Mouse (Mus musculus): ENCODE data around the gene Olfr516. TPM values are rescaled to one million over a fixed set of nuclear protein-coding genes. Genes with fewer than 3 reads are reported as not detected.
"Not testable (repeated sequence)": the region's sequence is repeated elsewhere in the genome, so short reads cannot be mapped to it uniquely, and the experiment has no call there.

Gene Olfr516
- polyA plus RNA-seq (2012; fragmentation: generic; extraction: Trizol), result not detected
- long read RNA-seq, experiment 1, result 0 reads
- long read RNA-seq, experiment 2, result 0 reads

GRCm38 (mm10) chr7:108850429-108850828 is at the start of gene Olfr516:
Olfr516 (minus strand) TSS chr7:108850529.
- Histone ChIP-seq H3K36me3 (ENCODE audit: control insufficient read depth, insufficient read depth) (no peaks in the 10 kb centered on the region), H3K4me3 (ENCODE audit: insufficient read depth, poor library complexity, severe bottlenecking) (no peak within 1 kb of the TSS), H3ac (ENCODE audit: control insufficient read depth, insufficient read length, low read depth) (no peak within 1 kb of the TSS), H3K79me2 (ENCODE audit: control insufficient read depth, insufficient read depth) (no peaks in the 10 kb centered on the region), H3K27me3 (ENCODE audit: control insufficient read depth, insufficient read depth, insufficient read length) (no peaks in the 10 kb centered on the region), H3K79me3 (ENCODE audit: low read depth) (no peaks in the 10 kb centered on the region)
- TF ChIP-seq MAX (IDR thresholded peaks at IDR 0.05) (no peak), FOSL1 (IDR thresholded peaks at IDR 0.05; ENCODE audit: insufficient read depth, low read length, poor library complexity, severe bottlenecking) (no peak), CTCF (IDR thresholded peaks at IDR 0.05; ENCODE audit: control insufficient read depth, insufficient read depth, insufficient read length) (no peak)

GRCm38 (mm10) chr7:108894320-108894719 is 44.0 kb upstream of the Olfr516 start, which contains the start of gene Olfr519:
Olfr519 (minus strand) TSS chr7:108894420.
- Histone ChIP-seq H3K36me3 (ENCODE audit: control insufficient read depth, insufficient read depth) (no peaks in the 10 kb centered on the region), H3K4me3 (ENCODE audit: insufficient read depth, poor library complexity, severe bottlenecking) (no peak within 1 kb of the TSS), H3ac (ENCODE audit: control insufficient read depth, insufficient read length, low read depth) (no peak within 1 kb of the TSS), H3K27me3 (ENCODE audit: control insufficient read depth, insufficient read depth, insufficient read length) (no peaks in the 10 kb centered on the region), H3K79me3 (ENCODE audit: low read depth) (no peaks in the 10 kb centered on the region), H3K79me2 (ENCODE audit: control insufficient read depth, insufficient read depth) (no peaks in the 10 kb centered on the region)
- no peak for TF ChIP-seq MYOG (IDR thresholded peaks at IDR 0.05; ENCODE audit: control insufficient read depth, extremely low read depth, insufficient read length)
- TF ChIP-seq CTCF (IDR thresholded peaks at IDR 0.05; ENCODE audit: control insufficient read depth, insufficient read depth, insufficient read length), result no peak
- no peak for TF ChIP-seq MYOD1 (IDR thresholded peaks at IDR 0.05; ENCODE audit: control insufficient read depth, insufficient read length, low read depth)
- TF ChIP-seq USF1 (IDR thresholded peaks at IDR 0.05; ENCODE audit: low read depth), result no peak
- no peak for TF ChIP-seq CEBPB (IDR thresholded peaks at IDR 0.05; ENCODE audit: low read depth)
- no peak for TF ChIP-seq MAX (IDR thresholded peaks at IDR 0.05)
- TF ChIP-seq FOSL1 (IDR thresholded peaks at IDR 0.05; ENCODE audit: insufficient read depth, low read length, poor library complexity, severe bottlenecking), result no peak

DNA sequence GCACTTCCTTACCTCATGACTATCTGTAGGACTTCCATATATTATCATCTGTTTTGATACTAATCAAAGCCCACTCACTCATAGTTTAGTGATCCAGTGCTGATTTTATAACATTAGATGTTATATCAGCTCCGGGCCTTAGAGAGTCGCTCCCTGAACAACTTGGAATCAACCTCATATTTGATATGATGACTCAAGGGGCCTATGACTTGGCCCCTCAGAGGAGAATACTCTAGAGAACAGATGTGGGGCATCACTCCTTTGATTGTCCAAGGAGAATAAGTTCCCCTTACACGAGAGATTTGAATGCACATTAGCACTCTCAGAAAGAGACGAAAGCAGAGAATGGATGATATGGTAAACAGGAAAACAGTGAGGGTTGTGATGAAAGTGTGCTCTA is 34.6 kb upstream of the Olfr516 start, which contains the start of gene Olfr518:
Gene Olfr518, minus strand, starts transcription at position 101 of the 400 bp plus-strand sequence.
- TF ChIP-seq CTCF (IDR thresholded peaks at IDR 0.05; ENCODE audit: control insufficient read depth, insufficient read depth, insufficient read length) (no peak), FOSL1 (IDR thresholded peaks at IDR 0.05; ENCODE audit: insufficient read depth, low read length, poor library complexity, severe bottlenecking) (no peak), MAX (IDR thresholded peaks at IDR 0.05) (no peak), MYOG (IDR thresholded peaks at IDR 0.05; ENCODE audit: control insufficient read depth, extremely low read depth, insufficient read length) (no peak), CEBPB (IDR thresholded peaks at IDR 0.05; ENCODE audit: low read depth) (no peak), USF1 (IDR thresholded peaks at IDR 0.05; ENCODE audit: low read depth) (no peak), MYOD1 (IDR thresholded peaks at IDR 0.05; ENCODE audit: control insufficient read depth, insufficient read length, low read depth) (no peak)
- Histone ChIP-seq H3K79me2 (ENCODE audit: control insufficient read depth, insufficient read depth) (no peaks in the 10 kb centered on the region), H3K36me3 (ENCODE audit: control insufficient read depth, insufficient read depth) (no peaks in the 10 kb centered on the region), H3K79me3 (ENCODE audit: low read depth) (no peaks in the 10 kb centered on the region), H3K27me3 (ENCODE audit: control insufficient read depth, insufficient read depth, insufficient read length) (no peaks in the 10 kb centered on the region), H3K4me3 (ENCODE audit: insufficient read depth, poor library complexity, severe bottlenecking) (no peak within 1 kb of the TSS), H3ac (ENCODE audit: control insufficient read depth, insufficient read length, low read depth) (no peak within 1 kb of the TSS)

- Histone ChIP-seq H3ac (ENCODE audit: control insufficient read depth, insufficient read length, low read depth) (no peak within 1 kb of the TSS), H3K27me3 (ENCODE audit: control insufficient read depth, insufficient read depth, insufficient read length) (no peaks in the 10 kb centered on the region), H3K79me3 (ENCODE audit: low read depth) (no peaks in the 10 kb centered on the region), H3K36me3 (ENCODE audit: control insufficient read depth, insufficient read depth) (no peaks in the 10 kb centered on the region), H3K4me3 (ENCODE audit: insufficient read depth, poor library complexity, severe bottlenecking) (no peak within 1 kb of the TSS), H3K79me2 (ENCODE audit: control insufficient read depth, insufficient read depth) (no peaks in the 10 kb centered on the region)
- TF ChIP-seq MYOD1 (IDR thresholded peaks at IDR 0.05; ENCODE audit: control insufficient read depth, insufficient read length, low read depth) (no peak), CTCF (IDR thresholded peaks at IDR 0.05; ENCODE audit: control insufficient read depth, insufficient read depth, insufficient read length) (no peak), MAX (IDR thresholded peaks at IDR 0.05) (no peak), MYOG (IDR thresholded peaks at IDR 0.05; ENCODE audit: control insufficient read depth, extremely low read depth, insufficient read length) (no peak), FOSL1 (IDR thresholded peaks at IDR 0.05; ENCODE audit: insufficient read depth, low read length, poor library complexity, severe bottlenecking) (no peak), CEBPB (IDR thresholded peaks at IDR 0.05; ENCODE audit: low read depth) (no peak), USF1 (IDR thresholded peaks at IDR 0.05; ENCODE audit: low read depth) (no peak)
Measured at GRCm38 (mm10) chr7:108872279-108872678, 21.9 kb upstream of the Olfr516 start, which contains the start of gene Olfr517. Olfr517 (minus strand) TSS chr7:108872379.

GRCm38 (mm10) chr7:108825897-108826296 is 24.4 kb downstream of the Olfr516 start, which contains the start of gene Olfr514:
Olfr514 (minus strand) TSS chr7:108825997.
- no peaks in the 10 kb centered on the region for H3K27me3 ChIP-seq (ENCODE audit: control insufficient read depth, insufficient read depth, insufficient read length)
- H3K79me3 ChIP-seq (ENCODE audit: low read depth), result no peaks in the 10 kb centered on the region
- H3K36me3 ChIP-seq (ENCODE audit: control insufficient read depth, insufficient read depth), result no peaks in the 10 kb centered on the region
- H3K4me3 ChIP-seq (ENCODE audit: insufficient read depth, poor library complexity, severe bottlenecking), result no peak within 1 kb of the TSS
- no peak for TF ChIP-seq CEBPB (IDR thresholded peaks at IDR 0.05; ENCODE audit: low read depth)
- no peak for TF ChIP-seq MYOG (IDR thresholded peaks at IDR 0.05; ENCODE audit: control insufficient read depth, extremely low read depth, insufficient read length)
- no peak for TF ChIP-seq CTCF (IDR thresholded peaks at IDR 0.05; ENCODE audit: control insufficient read depth, insufficient read depth, insufficient read length)
- no peak for TF ChIP-seq MYOD1 (IDR thresholded peaks at IDR 0.05; ENCODE audit: control insufficient read depth, insufficient read length, low read depth)
- no peak for TF ChIP-seq MAX (IDR thresholded peaks at IDR 0.05)
- TF ChIP-seq FOSL1 (IDR thresholded peaks at IDR 0.05; ENCODE audit: insufficient read depth, low read length, poor library complexity, severe bottlenecking), result no peak
- TF ChIP-seq USF1 (IDR thresholded peaks at IDR 0.05; ENCODE audit: low read depth), result no peak
- H3ac ChIP-seq (ENCODE audit: control insufficient read depth, insufficient read length, low read depth), result no peak within 1 kb of the TSS
- no peaks in the 10 kb centered on the region for H3K79me2 ChIP-seq (ENCODE audit: control insufficient read depth, insufficient read depth)

DNA sequence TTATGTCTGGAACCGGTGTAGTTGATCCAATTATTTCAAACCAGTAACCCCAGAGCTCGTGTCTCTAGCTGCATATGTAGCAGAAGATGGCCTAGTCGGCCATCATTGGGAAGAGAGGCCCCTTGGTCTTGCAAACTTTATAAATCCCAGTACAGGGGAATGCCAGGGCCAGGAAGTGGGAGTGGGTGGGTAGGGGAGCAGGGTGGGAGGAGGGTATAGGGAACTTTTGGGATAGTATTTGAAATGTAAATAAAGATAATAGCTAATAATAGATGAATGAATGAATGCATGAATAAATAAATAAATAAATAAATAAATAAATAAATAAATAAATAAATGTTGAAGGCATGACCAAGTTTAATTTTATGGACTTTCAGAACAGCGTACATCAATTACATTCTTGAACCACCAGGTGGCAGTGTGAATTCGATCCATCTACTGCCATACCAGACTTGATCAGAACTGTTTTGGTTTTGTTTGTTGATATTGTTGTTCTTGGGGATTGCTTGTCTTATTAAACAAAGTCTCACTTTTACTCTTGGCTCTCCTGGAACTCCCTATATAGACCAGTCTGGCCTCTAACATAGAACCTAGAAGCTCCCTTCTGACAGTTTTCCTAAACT is 35.6 kb downstream of the Olfr516 start:
- H3K27me3 ChIP-seq (ENCODE audit: control insufficient read depth, insufficient read depth, insufficient read length); H3ac ChIP-seq (ENCODE audit: control insufficient read depth, insufficient read length, low read depth); H3K79me2 ChIP-seq (ENCODE audit: control insufficient read depth, insufficient read depth); H3K79me3 ChIP-seq (ENCODE audit: low read depth); H3K4me3 ChIP-seq (ENCODE audit: insufficient read depth, poor library complexity, severe bottlenecking); H3K36me3 ChIP-seq (ENCODE audit: control insufficient read depth, insufficient read depth): not testable (repeated sequence)
